In the genomic region with DNA sequence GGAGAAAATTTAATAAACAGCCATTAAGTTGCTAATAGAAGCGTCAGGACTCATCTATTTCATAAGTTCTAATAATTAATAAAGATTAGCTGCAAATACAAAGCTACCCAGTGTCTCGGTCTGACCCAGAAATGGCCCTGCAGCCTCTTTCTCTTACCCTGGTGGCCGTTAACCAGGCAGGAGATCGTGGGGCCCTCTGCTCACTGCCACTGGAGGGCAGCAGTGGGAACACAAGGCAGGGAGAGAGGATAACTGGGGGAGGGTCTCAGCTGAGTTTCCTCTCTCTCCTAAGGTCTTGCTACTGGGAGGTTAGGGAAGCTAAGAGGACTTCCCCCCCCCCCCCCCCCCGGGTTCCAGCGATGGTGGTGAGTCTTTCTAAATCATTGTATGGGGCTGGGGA, we compare ENCODE assay signal across 8 mouse cellular contexts.
DNase-seq lines count a peak whose midpoint lies in the region; ATAC-seq and TF ChIP-seq lines count a peak whose summit lies in the region.

No protein-coding gene starts in this region.

- no peak overlapping the region for H3K27ac ChIP-seq in forebrain, embryonic 14.5 days (ENCODE audit: low read depth, low read length)
- no peak overlapping the region for H3K27ac ChIP-seq in forebrain, embryonic 12.5 days
- H3K27ac ChIP-seq in testis, adult 2 months (ENCODE audit: control insufficient read depth, insufficient read depth, low read depth, low read length): no peak overlapping the region
- H3K27ac ChIP-seq in olfactory bulb, adult 2 months (ENCODE audit: insufficient read depth, low read depth, low read length): no peak overlapping the region

- 19% methylated on average over 4 of the region's 6 CpGs for WGBS in forebrain, embryonic 14.5 days
- 16% methylated on average over 5 of the region's 6 CpGs for WGBS in forebrain, embryonic 12.5 days
- 26% methylated on average over 6 of the region's 6 CpGs for WGBS in olfactory bulb, adult 2 months

- no peaks in the 10 kb centered on the region for H3K36me3 ChIP-seq in forebrain, embryonic 14.5 days (ENCODE audit: control insufficient read depth, insufficient read depth, low read length)
- H3K36me3 ChIP-seq in forebrain, embryonic 12.5 days (replicated peaks): no peaks in the 10 kb centered on the region
- H3K36me3 ChIP-seq in testis, adult 2 months (ENCODE audit: control insufficient read depth, insufficient read depth, low read length): no peaks in the 10 kb centered on the region

- H3K27me3 ChIP-seq in forebrain, embryonic 14.5 days (replicated peaks; ENCODE audit: control insufficient read depth, insufficient read depth, low read length): no peaks in the 10 kb centered on the region
- peaks cover 4% of the 10 kb centered on the region; the same call in 1 of the 2 replicates for H3K27me3 ChIP-seq in forebrain, embryonic 12.5 days
- H3K27me3 ChIP-seq in testis, adult 2 months (ENCODE audit: control insufficient read depth, insufficient read depth, low read length): no peaks in the 10 kb centered on the region

- no peak overlapping the region for H3K4me3 ChIP-seq in forebrain, embryonic 14.5 days (ENCODE audit: low read depth, low read length)
- no peak overlapping the region for H3K4me3 ChIP-seq in forebrain, embryonic 12.5 days (replicated peaks)
- no peak overlapping the region for H3K4me3 ChIP-seq in testis, adult 2 months (ENCODE audit: control insufficient read depth, low read depth, low read length)
- no peak overlapping the region for H3K4me3 ChIP-seq in olfactory bulb, adult 2 months (ENCODE audit: insufficient read depth, low read depth, low read length)

- peak; percentile 44; the same call in 1 of the 2 replicates for TF ChIP-seq CTCF in testis, adult 2 months (IDR thresholded peaks at IDR 0.05; ENCODE audit: control insufficient read depth, insufficient read depth, insufficient replicate concordance, low read depth, low read length)
- TF ChIP-seq CTCF in olfactory bulb, adult 2 months (IDR thresholded peaks at IDR 0.05; ENCODE audit: insufficient read depth, low read depth, low read length): peak; percentile 79

- DNase-seq in forebrain, embryonic 14.5 days (ENCODE audit: low spot score): peak; percentile 51
- DNase-seq in testis, postnatal 14 days (ENCODE audit: low spot score): no peak
- no peak for DNase-seq in frontal cortex, postnatal 14 days (ENCODE audit: low spot score in 2 of 2)
- DNase-seq in cerebellum, adult 8-10 months: no peak

- H3K4me2 ChIP-seq in forebrain, embryonic 14.5 days (ENCODE audit: low read length): no peak overlapping the region
- H3K4me2 ChIP-seq in forebrain, embryonic 12.5 days: no peak overlapping the region

- H3K4me1 ChIP-seq in forebrain, embryonic 14.5 days (ENCODE audit: control insufficient read depth, insufficient read depth, low read length): no peaks in the 10 kb centered on the region
- peaks cover 22% of the 10 kb centered on the region for H3K4me1 ChIP-seq in forebrain, embryonic 12.5 days
- H3K4me1 ChIP-seq in testis, adult 2 months (ENCODE audit: control insufficient read depth, insufficient read depth, low read length): no peaks in the 10 kb centered on the region; the same call in none of the 2 replicates
- no peaks in the 10 kb centered on the region for H3K4me1 ChIP-seq in olfactory bulb, adult 2 months (ENCODE audit: control insufficient read depth, insufficient read depth, low read length)

- H3K9ac ChIP-seq in forebrain, embryonic 14.5 days (ENCODE audit: low read length): no peak overlapping the region
- no peak overlapping the region for H3K9ac ChIP-seq in forebrain, embryonic 12.5 days

- ATAC-seq in forebrain, embryonic 14.5 days: no peak
- ATAC-seq in forebrain, embryonic 12.5 days (ENCODE audit: low FRiP score): no peak
- ATAC-seq in granulocyte monocyte progenitor cell, adult 5-6 weeks (replicated peaks; ENCODE audit: poor library complexity, severe bottlenecking): 0 out of 2 replicates have a peak, but pooled peaks have one; percentile 33

- TF ChIP-seq POLR2A in testis, adult 2 months (IDR thresholded peaks at IDR 0.05; ENCODE audit: control insufficient read depth, low read depth, low read length): no peak
- TF ChIP-seq POLR2A in olfactory bulb, adult 2 months (IDR thresholded peaks at IDR 0.05; ENCODE audit: insufficient read depth, low read depth, low read length): no peak

- no peaks in the 10 kb centered on the region for H3K9me3 ChIP-seq in forebrain, embryonic 14.5 days (replicated peaks; ENCODE audit: control insufficient read depth, low read length)
- H3K9me3 ChIP-seq in forebrain, embryonic 12.5 days: no peaks in the 10 kb centered on the region
